Mouse (Mus musculus) kidney, postnatal 0 days (tissue): ENCODE data around the gene Thoc6. TPM values are rescaled to one million over a fixed set of nuclear protein-coding genes. Genes with fewer than 3 reads are reported as not detected.

ENCODE experiments used
- ATAC-seq: fragments of 200-750 bp; cut with Nextera tagmentation; replicated peaks from 2 replicates; pipeline ENCODE4 v1.8.0; 2017; ENCODE audit warnings: low read depth, moderate number of reproducible peaks, moderate TSS enrichment, moderate library complexity; ENCODE audit not compliant: low FRiP score
- DNase-seq: peaks from one replicate; pipeline ENCODE4 v3.0.0-alpha.2; 2016; ENCODE audit warnings: low spot score
- H3K27ac ChIP-seq: fragments of 300-500 bp; sonication (generic); 2 replicates; pipeline ENCODE4 v1.5.1; 2014; ENCODE audit warnings: mild to moderate bottlenecking
- H3K27me3 ChIP-seq: fragments of 300-500 bp; sonication (generic); 2 replicates; pipeline ENCODE4 v1.6.1; 2014; ENCODE audit warnings: low read length, mixed read lengths; ENCODE audit not compliant: insufficient read depth
- H3K36me3 ChIP-seq: fragments of 300-500 bp; sonication (generic); 2 replicates; pipeline ENCODE4 v1.6.1; 2014; ENCODE audit warnings: low read length, mixed read lengths; ENCODE audit not compliant: insufficient read depth
- H3K4me1 ChIP-seq: fragments of 300-500 bp; sonication (generic); replicated peaks from 2 replicates; pipeline ENCODE4 v1.6.1; 2014; ENCODE audit warnings: antibody characterized with exemption, low read length, mixed read lengths; ENCODE audit not compliant: insufficient read depth
- H3K4me2 ChIP-seq: fragments of 300-500 bp; sonication (generic); 2 replicates; pipeline ENCODE4 v1.6.1; 2014; ENCODE audit warnings: mild to moderate bottlenecking, low read length, moderate library complexity, mixed read lengths
- H3K4me3 ChIP-seq: fragments of 300-500 bp; sonication (generic); replicated peaks from 2 replicates; pipeline ENCODE4 v1.5.1; 2014; ENCODE audit warnings: low read depth, low read length
- H3K9ac ChIP-seq: fragments of 300-500 bp; sonication (generic); 2 replicates; pipeline ENCODE4 v1.6.1; 2014; ENCODE audit warnings: low read depth, low read length
- H3K9me3 ChIP-seq: fragments of 300-500 bp; sonication (generic); replicated peaks from 2 replicates; pipeline ENCODE4 v1.6.1; 2016; ENCODE audit warnings: low read length, inconsistent platforms, mixed read lengths
- CTCF ChIP-seq: IDR thresholded peaks from 2 replicates; pipeline ENCODE4 v1.5.1; 2016; ENCODE audit warnings: antibody characterized with exemption, low read depth, mild to moderate bottlenecking, moderate library complexity
- WGBS: fragments of 180-500 bp; shearing (Covaris S2); extraction: QIAGEN DNeasy Blood & Tissue Kit; methylation state at CpG from one replicate; pipeline ENCODE4 v1.1.7; 2014; 5-methylcytosine and 5-hydroxymethylcytosine counted together
- polyA plus RNA-seq: library from polyadenylated mRNA; unstranded; fragments of >200 nt; fragmentation: Nextera tagmentation; extraction: Ambion mirVana; gene quantifications from 2 replicates; pipeline ENCODE4 v1.2.1, GENCODE M21; 2015

Thoc6 gene
- polyA plus RNA-seq, 1 experiment from 2014 or later: 32.3 TPM

DNA sequence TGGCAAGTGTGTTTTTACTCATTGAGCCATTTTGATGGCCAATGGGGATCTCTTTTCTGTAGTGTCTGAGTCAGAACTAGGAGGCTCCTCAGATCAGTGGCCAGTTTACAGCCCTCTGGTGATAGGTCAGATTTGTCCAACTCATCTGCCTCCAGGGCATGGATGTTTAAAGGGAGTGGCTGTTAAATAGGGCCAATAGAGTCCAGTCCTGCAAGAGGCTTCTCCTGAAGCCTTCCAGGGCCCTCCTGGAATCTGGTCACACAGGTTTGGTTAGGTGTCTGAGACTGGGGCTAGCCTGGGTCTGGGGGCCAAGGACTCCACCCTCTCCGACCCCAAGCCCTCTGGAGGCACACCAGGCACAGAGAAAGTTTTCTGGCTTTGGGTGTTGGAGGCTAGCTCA is 20.8 kb upstream of the Thoc6 start:
- DNase-seq (no peak), ATAC-seq (no peak)
- Histone ChIP-seq H3K36me3 (no peaks in the 10 kb centered on the region), H3K4me1 (0 out of 2 replicates have a peak, but pooled peaks cover 8% of the 10 kb centered on the region), H3K4me2 (no peak overlapping the region), H3K9ac (no peak overlapping the region), H3K9me3 (no peaks in the 10 kb centered on the region), H3K27me3 (no peaks in the 10 kb centered on the region), H3K4me3 (no peak overlapping the region), H3K27ac (no peak overlapping the region)
- 50% methylated on average over 1 of the region's 1 CpGs for WGBS
- TF ChIP-seq CTCF: no peak

DNA sequence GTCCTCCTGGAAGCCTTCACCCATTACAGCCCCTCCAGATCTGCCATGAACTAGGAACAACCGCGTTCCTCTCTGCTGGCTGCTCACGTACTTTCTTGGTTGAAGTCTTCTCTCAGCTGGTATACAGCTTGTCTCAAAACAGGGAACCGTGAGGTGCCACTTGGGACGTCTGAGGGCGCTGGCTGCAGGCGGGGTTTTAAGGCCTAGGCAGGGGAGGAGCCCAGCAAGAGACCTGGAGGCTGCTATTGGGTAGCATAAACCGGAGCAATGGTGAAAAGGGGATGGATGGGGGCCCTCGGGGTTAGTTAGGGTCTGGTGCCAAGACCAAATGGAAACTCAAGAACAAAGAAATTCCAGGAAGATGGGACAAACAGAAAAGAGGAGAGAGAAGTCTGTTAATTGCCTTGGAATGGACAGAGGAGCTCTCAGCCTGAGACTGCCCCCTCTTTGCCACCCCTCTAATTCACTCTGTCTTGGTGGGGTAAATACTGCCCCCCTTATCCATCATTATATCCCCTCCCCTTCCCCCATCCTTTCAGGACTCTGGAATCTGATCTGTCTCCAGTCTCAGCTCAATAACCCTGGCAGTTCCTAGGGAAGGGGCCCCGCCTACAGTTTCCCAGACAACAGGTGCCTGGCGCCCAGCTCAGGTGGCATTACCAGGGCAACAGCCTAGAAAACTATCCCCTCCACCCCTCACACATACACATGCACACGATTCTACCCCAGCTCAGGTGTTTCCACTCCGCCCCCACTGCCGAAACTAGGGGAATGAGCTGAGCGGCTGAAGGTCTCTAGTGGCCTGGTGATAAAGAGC is 10.4 kb upstream of the Thoc6 start, which contains the start of gene Cldn9:
Gene Cldn9, minus strand, starts transcription at position 171 of the 817 bp plus-strand sequence.
- WGBS: 10% methylated on average over 15 of the region's 15 CpGs
- Histone ChIP-seq H3K4me3 (peak within 1 kb of the TSS; percentile 33), H3K4me2 (peak within 1 kb of the TSS; percentile 54), H3K9me3 (no peaks in the 10 kb centered on the region), H3K9ac (peak within 1 kb of the TSS; percentile 35), H3K36me3 (no peaks in the 10 kb centered on the region), H3K27ac (peak within 1 kb of the TSS; percentile 84), H3K4me1 (peaks cover 10% of the 10 kb centered on the region; the same call in 1 of the 2 replicates), H3K27me3 (peaks cover 10% of the 10 kb centered on the region; the same call in 1 of the 2 replicates)
- ATAC-seq: peak; percentile 85
- no peak for TF ChIP-seq CTCF
- DNase-seq: peak; percentile 87

DNA sequence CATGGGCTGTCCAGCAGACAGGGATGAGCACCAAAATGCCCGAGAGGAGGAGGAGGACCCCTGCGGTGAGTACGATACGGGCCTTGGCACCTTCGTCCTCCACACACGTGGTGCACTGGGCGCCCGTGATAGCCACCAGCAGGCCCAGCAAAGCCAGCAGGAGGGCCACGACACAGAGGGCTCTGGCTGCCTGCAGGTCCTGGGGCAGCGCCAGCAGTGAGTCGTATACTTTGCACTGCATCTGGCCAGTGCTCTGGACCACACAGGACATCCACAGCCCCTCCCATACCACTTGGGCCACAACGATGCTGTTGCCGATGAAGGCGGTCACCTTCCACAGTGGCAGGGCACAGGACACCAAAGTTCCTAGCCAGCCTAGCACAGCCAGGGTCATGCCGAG is 9.5 kb upstream of the Thoc6 start:
- 0 out of 2 replicates have a peak, but pooled peaks have one; percentile 4 for ATAC-seq
- no peak for TF ChIP-seq CTCF

DNA sequence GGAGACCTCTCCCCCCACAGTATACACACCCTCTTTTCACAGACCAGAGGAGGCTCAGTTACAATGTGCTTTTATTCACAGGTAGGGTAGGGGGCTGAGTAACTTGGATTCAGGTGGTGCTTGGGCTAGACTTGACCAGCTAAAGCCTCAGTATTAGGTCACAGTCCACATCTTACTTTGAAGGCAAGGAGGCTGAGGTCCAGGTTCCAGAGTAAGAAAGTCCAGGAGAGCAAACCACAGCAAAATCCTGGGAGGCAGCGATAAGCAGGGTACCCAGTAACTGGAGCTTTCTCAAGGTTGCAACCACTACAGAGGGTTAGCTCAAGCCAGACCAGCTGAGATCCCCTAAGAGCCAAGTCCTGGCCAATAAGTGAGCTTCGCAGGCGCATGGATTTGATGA is 8.8 kb upstream of the Thoc6 start:
- DNase-seq (no peak), ATAC-seq (no peak)
- 39% methylated on average over 3 of the region's 3 CpGs for WGBS
- Histone ChIP-seq H3K4me3 (peak overlapping the region; percentile 33; the same call in 1 of the 2 replicates), H3K9ac (0 out of 2 replicates have a peak overlapping the region, but pooled peaks have one; percentile 35), H3K27me3 (peaks cover 10% of the 10 kb centered on the region; the same call in 1 of the 2 replicates), H3K36me3 (no peaks in the 10 kb centered on the region), H3K4me2 (peak overlapping the region; percentile 54), H3K4me1 (peaks cover 10% of the 10 kb centered on the region; the same call in 1 of the 2 replicates), H3K27ac (peak overlapping the region; percentile 84), H3K9me3 (no peaks in the 10 kb centered on the region)
- TF ChIP-seq CTCF: no peak

More for the DNA sequence above, 9.5 kb upstream of the Thoc6 start:
- Histone ChIP-seq H3K27me3 (peaks cover 10% of the 10 kb centered on the region; the same call in 1 of the 2 replicates), H3K4me1 (peaks cover 10% of the 10 kb centered on the region; the same call in 1 of the 2 replicates), H3K4me2 (peak overlapping the region; percentile 54), H3K27ac (peak overlapping the region; percentile 84), H3K9ac (peak overlapping the region; percentile 35), H3K36me3 (no peaks in the 10 kb centered on the region), H3K4me3 (peak overlapping the region; percentile 33), H3K9me3 (no peaks in the 10 kb centered on the region)
- 7% methylated on average over 15 of the region's 15 CpGs for WGBS
- no peak for DNase-seq

DNA sequence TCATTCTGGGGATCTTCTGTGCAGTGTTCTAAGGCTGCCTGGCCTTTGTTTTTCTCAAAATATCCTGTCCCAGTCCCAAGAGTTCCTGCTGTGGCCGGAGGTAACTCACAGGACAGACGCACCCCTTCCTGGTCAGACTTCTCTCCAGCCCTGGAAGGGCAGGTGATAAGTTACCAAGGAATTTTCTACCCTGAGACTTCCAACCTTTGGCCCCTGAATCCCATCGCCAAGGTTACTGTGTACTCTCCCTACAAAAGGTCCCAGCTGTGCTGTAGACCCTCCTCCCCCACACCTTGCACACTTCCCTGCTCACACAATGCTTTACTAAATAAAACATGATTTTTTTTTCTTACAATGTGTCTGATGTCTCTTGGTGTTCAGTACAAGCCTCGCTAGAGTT is 8.4 kb upstream of the Thoc6 start:
- no peak overlapping the region for H3K4me3 ChIP-seq

DNA sequence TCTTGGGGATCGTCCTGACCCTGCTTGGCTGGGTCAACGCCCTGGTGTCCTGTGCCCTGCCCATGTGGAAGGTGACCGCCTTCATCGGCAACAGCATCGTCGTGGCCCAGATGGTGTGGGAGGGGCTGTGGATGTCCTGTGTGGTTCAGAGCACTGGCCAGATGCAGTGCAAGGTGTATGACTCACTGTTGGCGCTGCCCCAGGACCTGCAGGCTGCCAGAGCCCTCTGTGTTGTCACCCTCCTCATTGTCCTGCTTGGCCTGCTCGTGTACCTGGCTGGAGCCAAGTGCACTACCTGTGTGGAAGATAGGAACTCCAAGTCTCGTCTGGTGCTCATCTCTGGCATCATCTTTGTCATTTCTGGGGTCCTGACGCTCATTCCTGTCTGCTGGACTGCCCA is 7.4 kb upstream of the Thoc6 start:
- H3K4me3 ChIP-seq: no peak overlapping the region
- no peaks in the 10 kb centered on the region for H3K9me3 ChIP-seq
- H3K27ac ChIP-seq: peak overlapping the region; percentile 84

More for the DNA sequence above, 8.4 kb upstream of the Thoc6 start:
- Histone ChIP-seq H3K4me1 (peaks cover 10% of the 10 kb centered on the region; the same call in 1 of the 2 replicates), H3K9ac (no peak overlapping the region), H3K4me2 (peak overlapping the region; percentile 54), H3K9me3 (no peaks in the 10 kb centered on the region), H3K36me3 (no peaks in the 10 kb centered on the region), H3K27ac (peak overlapping the region; percentile 84), H3K27me3 (peaks cover 10% of the 10 kb centered on the region; the same call in 1 of the 2 replicates)
- 25% methylated on average over 4 of the region's 4 CpGs for WGBS
- TF ChIP-seq CTCF: no peak
- peak; percentile 60 for ATAC-seq
- DNase-seq: no peak

More for the DNA sequence above, 7.4 kb upstream of the Thoc6 start:
- Histone ChIP-seq H3K4me1 (peaks cover 16% of the 10 kb centered on the region; the same call in 1 of the 2 replicates), H3K4me2 (peak overlapping the region; percentile 54), H3K27me3 (peaks cover 10% of the 10 kb centered on the region; the same call in 1 of the 2 replicates), H3K36me3 (no peaks in the 10 kb centered on the region), H3K9ac (0 out of 2 replicates have a peak overlapping the region, but pooled peaks have one; percentile 18)
- 49% methylated on average over 10 of the region's 10 CpGs for WGBS
- TF ChIP-seq CTCF: no peak
- 0 out of 2 replicates have a peak, but pooled peaks have one; percentile 12 for ATAC-seq
- no peak for DNase-seq
